Mouse (Mus musculus): ENCODE data around the gene Cdc20.

The Cdc20 gene

GRCm38 (mm10) chr4:118436820-118437603 lies at the start of gene Cdc20:
TSS of gene Cdc20 (minus strand) at chr4:118437352.
- peak; percentile 98 for ATAC-seq (ENCODE audit: low TSS enrichment)

- no peak for ATAC-seq (ENCODE audit: low TSS enrichment)
These were observed 39.8 kb upstream of the Cdc20 start for GRCm38 (mm10) chr4:118476773-118477530.

GRCm38 (mm10) chr4:118472687-118473086 lies 35.5 kb upstream of the Cdc20 start:
- no peak for ATAC-seq (ENCODE audit: low TSS enrichment)

GRCm38 (mm10) chr4:118471281-118471680 lies 34.1 kb upstream of the Cdc20 start:
- no peak for ATAC-seq (ENCODE audit: low TSS enrichment)

GRCm38 (mm10) chr4:118465697-118466163 lies 28.6 kb upstream of the Cdc20 start:
- no peak for ATAC-seq (ENCODE audit: low TSS enrichment)

DNA sequence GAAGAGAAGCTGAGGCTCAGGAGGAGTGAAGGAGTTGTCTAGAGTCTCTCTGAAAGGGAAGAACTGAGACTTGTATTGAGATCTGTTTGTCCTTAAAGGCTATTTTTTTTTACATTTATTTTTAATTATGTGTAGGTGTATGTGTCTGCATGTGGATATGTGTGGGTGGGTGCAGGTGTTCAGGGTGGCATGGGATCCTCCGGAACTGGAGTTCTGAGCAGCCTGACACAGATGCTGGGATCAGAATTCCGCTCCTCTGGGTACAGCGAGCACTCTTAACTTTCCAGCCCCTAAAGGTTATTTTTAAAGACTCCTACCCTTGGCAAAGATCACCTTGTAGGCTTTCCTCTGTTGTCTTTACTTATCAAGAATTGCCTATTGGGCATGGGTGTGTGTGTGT lies 27.8 kb upstream of the Cdc20 start:
- peak; percentile 72; the same call in 1 of the 2 replicates for ATAC-seq (ENCODE audit: low TSS enrichment)

- ATAC-seq (ENCODE audit: low TSS enrichment): peak; percentile 90
These were observed 20.3 kb upstream of the Cdc20 start, which contains the start of gene Mpl for GRCm38 (mm10) chr4:118457345-118457975. TSS of gene Mpl (minus strand) at chr4:118457513.

DNA sequence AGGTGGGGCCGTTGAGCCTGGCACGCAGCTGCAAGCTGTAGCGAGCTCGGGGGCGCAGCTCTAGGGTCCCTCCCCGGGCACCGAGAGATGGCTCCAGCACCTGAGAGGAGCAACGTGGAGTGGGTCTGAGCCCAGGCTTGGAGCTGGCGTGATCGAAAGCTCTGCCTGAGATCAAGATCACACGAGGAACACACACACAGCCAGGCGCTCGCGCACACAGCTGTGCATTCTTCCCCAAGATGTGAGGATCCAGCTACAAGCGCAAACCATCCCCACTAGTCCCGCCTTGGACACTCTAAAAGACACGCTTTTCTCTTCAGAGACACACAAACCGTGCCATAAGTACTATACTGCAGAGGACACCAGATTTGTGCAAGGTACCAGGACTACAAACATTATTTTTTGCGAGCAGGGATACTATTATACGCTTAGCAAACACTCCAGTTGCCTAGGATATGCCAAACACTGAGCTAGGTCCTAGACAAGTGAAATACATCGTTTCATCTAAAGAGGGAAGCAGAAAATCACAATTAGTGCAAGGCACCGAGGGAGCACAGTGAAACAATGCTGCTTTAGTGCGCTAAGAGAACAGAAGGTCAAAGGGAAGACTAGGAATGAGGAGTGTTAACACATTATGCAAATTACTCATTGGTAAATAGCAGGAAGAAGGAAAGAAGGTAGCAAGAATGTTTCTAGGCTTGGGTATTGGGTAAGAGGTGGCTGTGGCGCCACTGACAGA lies 9.4 kb upstream of the Cdc20 start:
- ATAC-seq (ENCODE audit: low TSS enrichment): peak; percentile 38

DNA sequence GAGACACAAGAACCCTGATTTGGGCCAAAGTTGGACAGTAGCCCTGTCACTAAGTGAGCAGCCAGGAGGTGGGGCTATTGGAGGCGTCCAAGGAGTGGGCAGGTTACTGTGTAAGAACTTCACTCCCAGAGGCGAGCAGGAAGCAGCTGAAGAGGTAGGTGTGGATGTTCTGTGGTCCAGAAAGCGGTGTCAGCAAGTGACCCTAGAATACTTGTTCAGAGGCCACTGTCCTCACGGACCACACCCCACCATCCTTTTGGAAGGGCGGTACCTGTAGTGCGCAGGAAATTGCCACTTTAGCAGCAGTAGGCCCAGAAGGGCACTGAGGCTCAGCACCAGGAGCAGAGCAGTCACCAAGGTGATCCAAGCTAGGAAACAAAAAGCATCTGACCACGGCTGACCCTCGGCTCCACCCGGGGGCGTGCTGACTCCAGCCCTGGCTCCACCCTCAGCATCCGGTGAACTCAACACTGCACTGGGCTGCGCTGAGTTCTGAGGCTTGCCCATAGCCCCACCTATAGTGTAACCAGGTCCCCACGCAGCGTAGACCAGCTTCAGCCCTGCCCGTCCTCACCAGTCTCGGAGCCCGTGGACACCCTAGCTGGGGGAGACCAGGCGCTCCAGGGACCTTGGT lies 8.7 kb upstream of the Cdc20 start:
- peak; percentile 45 for ATAC-seq (ENCODE audit: low TSS enrichment)

GRCm38 (mm10) chr4:118445088-118445487 lies 7.9 kb upstream of the Cdc20 start:
- peak; percentile 73 for ATAC-seq (ENCODE audit: low TSS enrichment)

- ATAC-seq (ENCODE audit: low TSS enrichment): no peak
These were observed 689 bp upstream of the Cdc20 start for GRCm38 (mm10) chr4:118437829-118438253.

GRCm38 (mm10) chr4:118432332-118432731 lies 4.8 kb downstream of the Cdc20 start:
- no peak for ATAC-seq (ENCODE audit: low TSS enrichment)

DNA sequence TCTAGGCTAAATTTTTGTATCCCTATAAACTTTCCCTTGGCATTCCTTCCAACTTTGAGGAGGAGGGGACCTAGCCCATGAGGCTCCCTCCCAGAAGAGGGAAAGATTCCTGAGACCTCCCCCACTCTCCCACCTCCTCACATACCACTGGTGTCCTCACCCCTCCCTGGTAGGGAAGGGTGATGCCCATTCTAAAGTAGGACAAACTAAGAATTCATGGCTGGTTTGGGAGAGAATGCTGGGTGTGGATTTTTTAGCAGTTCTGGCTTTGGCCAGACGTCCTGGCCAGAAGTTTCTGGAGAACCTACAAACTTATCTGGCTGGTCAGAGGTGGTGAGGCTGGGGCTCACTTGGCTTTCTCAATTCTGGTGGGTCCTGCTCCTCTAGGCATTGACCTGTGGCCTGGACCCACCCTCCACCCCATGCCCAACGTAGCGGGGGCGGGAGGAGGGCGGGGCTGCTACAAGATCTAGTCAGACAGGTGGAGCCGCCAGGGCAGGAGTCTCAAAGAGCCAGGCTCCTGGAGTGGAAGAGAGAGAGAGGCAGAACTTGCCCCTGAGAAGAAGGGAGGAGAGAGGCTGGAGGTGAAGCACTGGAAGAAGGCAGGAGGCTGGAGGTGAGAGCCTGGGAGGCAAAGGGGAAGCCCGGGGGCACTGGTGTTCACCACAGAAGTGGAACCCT lies 7.8 kb downstream of the Cdc20 start:
- ATAC-seq (ENCODE audit: low TSS enrichment): no peak

DNA sequence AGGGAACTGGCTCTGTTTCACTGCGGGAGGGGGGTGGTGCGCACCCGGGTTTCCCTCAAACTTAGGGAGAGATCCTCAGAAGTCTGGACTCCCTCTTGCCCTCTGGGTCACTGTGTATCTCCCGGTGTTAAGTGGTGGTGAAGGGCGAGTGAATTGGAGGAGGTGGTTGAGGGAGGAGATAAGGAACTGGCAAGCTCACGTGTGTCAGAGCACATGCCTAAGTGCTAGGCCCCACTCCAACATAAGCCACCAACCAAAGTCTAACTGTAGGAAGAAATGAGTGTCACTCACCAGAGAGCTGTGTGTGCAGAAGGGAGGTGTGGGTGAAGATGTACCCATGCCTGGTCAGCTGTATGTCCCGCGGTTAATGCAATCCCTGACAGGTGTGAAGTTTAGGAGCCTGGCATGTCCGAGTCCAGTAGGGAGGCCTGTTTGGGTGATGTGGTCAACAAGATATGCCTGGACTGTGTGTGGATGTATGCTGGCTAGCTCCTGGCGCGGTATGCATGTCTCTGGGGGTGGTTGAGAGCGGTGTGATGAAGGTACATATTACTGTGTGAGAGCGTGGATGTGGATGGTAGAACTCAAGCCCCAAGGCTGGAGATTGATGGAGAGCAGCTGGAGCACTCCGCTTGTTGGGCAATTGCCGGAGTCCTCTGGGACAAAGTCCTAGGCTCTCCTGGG lies 8.5 kb downstream of the Cdc20 start:
- no peak for ATAC-seq (ENCODE audit: low TSS enrichment)

GRCm38 (mm10) chr4:118427768-118428451 lies 9.2 kb downstream of the Cdc20 start, which contains the start of gene Elovl1:
TSS of gene Elovl1 (plus strand) at chr4:118428093.
- ATAC-seq (ENCODE audit: low TSS enrichment): peak; percentile 36

DNA sequence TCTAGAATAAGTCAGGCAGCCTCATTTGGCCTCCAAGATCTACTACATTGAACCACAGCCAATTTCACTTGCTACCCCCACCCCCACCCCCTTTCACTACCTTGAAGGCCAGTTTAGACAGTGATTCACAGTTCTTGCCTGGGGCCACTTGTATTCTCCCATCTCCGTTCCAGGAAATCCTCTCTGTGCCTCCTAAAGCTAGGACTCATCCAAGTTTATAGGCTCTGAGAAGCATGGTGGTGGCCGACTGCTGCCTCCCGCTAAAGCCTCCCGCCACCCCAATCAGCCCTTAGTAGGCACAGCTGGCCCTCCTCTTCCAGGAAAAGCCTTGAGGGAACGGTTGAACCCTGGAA lies 9.8 kb downstream of the Cdc20 start:
- 0 out of 2 replicates have a peak, but pooled peaks have one; percentile 9 for ATAC-seq (ENCODE audit: low TSS enrichment)

GRCm38 (mm10) chr4:118425374-118425773 lies 11.8 kb downstream of the Cdc20 start:
- no peak for ATAC-seq (ENCODE audit: low TSS enrichment)

DNA sequence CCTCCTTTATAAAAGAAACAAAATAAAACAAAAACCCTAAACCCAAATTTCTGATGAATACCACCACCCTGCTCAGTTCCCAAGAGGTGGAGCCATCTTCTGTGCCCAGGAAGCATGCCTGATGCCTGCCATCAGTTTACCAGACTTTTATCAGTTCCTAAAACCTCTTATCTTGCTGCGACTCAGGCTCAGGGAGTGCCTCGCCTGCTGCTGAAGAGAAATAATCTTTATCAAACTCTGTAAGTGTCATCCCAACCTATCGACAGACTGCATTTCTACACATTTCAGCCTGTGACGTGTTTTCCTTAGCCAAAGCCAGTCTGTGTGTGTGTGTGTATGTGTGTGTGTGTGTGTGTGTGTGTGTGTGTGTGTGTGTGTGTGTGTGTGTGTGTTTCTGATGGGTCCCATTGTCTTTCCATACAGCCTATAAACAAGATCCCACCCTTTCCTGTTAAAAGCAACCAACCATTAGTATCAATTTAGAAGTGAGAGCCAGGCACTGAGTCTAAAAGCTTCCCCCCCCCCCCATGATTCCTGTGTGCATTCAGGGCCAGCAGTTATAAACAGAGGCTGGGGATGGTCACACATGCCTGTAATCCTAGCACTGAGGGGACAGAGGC lies 12.5 kb downstream of the Cdc20 start:
- no peak for ATAC-seq (ENCODE audit: low TSS enrichment)

DNA sequence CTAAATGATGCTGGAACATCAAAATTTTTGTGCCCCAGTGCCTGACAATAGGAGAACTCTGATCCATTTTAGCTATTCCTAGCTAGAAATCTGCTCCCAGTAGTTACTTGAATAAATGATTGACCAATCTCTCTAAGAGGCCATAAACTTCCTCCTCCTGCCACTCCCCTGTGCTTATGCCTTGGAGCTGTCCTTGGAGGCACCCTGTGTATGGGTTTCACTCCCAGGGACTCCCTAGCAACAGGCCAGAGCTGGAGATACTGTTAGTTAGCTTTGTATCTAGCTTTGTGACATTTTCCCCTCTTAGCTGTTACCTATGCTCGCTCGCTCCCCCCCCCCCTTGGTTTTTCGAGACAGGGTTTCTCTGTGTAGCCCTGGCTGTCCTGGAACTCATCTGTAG lies 15.8 kb downstream of the Cdc20 start:
- no peak for ATAC-seq (ENCODE audit: low TSS enrichment)

Measured in frontal cortex, adult (tissue).